Mouse (Mus musculus): ENCODE data around the gene Bud31.
A peak's percentile ranks its signal among the peaks of the same experiment; 100 is the strongest.

DNA sequence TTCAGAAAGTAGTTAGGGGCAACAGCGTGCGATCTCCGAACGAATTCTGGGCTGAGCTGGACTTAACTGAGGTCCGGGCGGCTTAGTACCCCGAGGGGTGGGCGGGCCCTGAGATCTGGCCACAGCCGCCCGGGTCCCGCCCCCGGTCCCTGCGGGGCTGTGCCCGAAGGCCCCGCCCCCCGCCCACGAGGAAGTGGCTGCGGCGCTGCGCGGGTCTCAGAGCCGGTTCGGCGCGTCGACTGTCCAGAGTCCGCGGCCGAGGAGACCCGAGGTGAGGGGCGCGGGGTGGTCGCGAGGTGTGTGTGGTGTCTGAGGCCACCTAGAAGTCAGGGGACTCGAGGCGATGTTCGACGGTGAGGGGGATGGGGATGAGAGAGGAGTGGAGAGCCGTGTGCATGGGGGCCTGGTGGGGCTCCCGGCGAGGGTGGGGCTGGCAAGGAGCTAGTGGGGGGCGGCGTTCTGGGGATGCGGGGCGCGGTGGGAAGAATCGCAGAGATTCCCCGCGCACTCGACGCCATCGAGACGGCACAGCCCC is 26.0 kb upstream of the Bud31 start, which contains the start of gene Arpc1b:
- no peak for TF ChIP-seq CTCF (IDR thresholded peaks at IDR 0.05; ENCODE audit: borderline replicate concordance, insufficient read depth, low read length)
- TF ChIP-seq POLR2A (IDR thresholded peaks at IDR 0.05; ENCODE audit: low read depth, low read length) = peak; percentile 94
